Mouse (Mus musculus): ENCODE results near the gene Abhd14a.

Abhd14a gene

DNA sequence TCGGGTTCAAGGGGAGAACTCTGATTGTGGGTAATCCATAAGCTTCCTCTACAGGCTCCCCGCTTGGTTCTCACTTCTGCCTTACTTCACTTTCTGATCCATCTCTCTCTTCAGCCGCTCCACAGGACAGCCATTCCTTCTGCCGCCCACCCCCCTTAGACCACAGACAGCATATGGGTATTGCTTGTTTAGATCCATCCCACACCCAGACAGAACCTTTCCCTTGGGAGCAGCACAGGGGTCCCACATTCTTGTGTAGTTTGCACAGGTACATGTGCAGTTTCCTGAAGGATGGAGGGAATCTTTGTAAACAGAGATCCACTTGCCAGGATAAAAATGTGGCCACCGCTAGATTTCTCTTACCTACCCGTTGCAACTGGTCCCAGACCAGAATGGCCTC, 4.9 kb upstream of the Abhd14a start:
- DNase-seq (ENCODE audit: low spot score): no peak

DNA sequence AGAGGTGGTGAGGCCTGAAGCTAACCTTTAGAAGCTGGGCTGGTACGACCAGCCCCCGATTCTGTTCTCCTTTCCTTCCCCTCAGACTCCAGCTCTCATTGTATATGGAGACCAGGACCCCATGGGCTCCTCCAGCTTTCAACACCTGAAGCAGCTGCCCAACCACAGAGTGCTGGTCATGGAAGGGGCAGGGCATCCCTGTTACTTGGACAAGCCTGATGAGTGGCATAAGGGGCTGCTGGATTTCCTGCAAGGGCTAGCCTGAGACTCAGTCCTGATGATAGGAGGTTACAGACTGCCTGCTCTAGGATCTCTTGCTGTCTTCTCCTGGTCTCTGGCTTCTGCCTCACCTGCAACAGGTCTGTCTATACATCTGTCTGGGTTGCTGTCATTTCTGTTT, 4.4 kb upstream of the Abhd14a start:
- no peak for DNase-seq (ENCODE audit: low spot score)

DNA sequence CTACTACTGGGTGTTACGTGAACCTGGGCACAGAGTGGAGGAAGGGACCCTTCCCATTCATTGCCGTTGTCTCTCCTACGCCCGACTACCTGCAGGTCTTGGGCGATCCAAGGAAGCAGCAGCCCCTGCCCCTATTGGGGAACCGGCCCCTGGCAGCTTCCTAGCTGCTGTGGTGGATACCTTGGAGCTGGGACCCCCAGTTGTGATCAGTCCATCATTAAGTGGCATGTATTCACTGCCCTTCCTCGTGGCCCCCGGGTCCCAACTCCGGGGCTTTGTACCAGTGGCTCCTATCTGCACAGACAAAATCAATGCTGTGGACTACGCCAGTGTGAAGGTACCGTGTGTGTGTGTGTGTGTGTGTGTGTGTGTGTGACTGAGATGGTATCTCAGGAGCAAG, 3.8 kb upstream of the Abhd14a start:
- DNase-seq (ENCODE audit: low spot score): no peak

DNA sequence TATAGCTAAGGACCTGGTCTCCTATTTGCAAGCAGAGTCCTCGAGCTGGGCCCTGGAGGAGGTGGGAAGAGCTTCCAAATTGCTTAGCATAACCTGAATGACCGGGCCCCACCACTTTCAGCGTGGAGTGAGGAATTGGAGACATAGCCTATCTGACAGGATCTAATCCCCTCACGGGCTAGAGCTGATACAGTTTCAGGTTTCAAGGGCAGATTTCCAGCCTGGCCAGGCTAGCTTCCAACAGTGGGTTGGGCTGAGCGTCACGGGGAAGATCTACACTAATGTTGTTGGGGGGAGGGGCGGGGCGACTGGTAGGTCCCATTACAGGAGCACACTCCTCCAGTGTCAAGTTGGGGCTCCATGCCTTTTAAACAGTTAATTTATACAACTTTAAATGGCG, 3.2 kb upstream of the Abhd14a start:
- peak; percentile 63 for DNase-seq (ENCODE audit: low spot score)

DNA sequence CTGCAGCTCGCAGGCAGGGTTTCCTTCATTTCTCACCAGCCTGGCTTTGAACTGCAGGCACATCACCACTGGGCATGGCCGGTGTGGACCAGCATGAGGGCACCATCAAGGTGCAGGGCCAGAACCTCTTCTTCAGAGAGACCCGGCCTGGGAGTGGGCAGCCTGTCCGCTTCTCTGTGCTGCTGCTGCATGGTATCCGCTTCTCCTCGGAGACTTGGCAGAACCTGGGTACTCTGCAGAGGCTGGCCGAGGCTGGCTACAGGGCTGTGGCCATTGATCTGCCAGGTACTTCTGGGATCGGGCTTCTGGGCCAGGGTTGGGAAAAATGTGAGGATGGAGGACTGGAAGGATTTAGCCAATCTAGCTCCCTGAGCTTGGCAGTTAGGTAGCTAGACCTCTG, 2.5 kb upstream of the Abhd14a start:
- DNase-seq (ENCODE audit: low spot score): no peak

DNA sequence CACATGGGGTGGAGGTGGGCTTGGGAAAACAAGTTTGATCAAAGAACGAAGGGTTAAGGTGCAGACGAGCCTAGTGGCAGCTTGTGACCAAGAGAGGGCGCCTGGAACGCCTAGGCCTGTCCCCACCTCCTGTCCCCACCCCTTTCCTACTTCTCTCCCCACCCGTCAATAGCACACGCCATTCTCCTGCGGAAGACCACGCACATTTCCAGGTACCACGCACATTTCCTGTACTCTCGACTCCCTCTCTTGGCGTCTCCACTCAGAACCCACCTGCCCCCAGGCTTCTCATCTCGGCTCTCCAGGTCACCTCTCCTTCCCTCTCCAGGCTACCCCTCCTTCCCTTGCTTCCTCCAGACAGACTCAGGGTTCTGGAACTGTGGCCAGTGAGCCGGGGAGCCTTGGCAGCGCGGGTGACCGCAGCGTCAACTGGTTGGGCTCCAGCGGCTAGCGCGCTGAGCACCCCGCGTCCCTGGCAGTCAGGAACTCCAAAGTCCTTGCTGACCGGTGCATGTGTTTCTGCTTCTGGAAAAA, 1.1 kb upstream of the Abhd14a start:
- peak; percentile 77 for DNase-seq (ENCODE audit: low spot score)

DNA sequence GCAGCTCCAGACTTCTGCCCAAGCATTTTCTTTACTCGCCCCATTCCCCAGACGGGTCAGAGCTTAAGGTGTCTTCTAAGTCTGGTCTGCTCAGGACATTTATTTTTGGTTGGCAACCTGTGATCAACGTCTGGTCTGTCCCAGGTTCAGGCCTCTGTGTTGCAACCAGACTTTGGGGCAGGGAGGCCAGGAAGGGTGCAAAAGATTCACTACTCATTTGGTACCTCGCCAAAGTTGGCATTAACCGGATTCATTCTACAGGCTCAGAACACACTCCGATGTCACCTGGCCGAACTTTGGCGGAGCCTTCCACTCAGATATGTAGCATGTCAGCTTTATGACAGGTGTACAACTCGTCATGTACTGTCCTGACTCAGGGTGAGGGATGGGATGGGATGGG, 473 bp upstream of the Abhd14a start:
- DNase-seq (ENCODE audit: low spot score): no peak

DNA sequence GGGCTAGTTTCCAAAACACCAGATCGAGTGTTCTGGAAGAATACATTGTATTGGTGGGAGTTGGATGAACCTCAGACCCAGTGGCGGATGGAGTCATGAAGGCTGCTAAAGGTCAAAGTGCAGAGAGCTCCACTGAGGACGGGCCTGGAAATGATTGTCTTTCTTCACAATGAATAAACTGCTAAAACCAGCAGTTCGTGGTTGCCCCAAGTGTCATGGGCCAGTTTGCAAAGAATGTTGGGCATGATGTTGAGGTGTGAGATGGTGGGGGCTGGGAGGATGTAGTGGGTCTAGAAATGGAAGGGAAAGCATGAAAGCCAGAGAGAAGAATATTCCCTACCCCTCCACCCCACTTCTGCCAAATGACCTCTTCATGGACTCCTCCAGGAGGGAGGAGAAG, 2.6 kb downstream of the Abhd14a start:
- DNase-seq (ENCODE audit: low spot score): no peak

DNA sequence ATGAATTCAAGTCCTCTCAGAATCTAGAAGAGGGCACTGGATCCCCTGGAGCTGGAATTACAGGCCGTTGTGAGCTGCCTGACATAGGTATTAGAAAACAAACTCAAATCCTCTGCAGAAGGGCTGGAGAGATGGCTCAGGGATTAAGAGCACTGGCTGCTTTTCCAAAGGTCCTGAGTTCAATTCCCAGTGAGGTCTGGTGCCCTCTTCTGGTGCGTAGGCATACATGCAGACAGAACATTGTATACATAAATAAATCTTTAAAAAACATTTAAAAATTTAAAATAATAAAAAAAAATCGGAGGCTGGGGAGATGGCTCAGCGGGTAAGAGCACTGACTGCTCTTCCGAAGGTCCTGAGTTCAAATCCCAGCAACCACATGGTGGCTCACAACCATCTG, 4.8 kb downstream of the Abhd14a start:
- DNase-seq (ENCODE audit: low spot score): no peak

DNA sequence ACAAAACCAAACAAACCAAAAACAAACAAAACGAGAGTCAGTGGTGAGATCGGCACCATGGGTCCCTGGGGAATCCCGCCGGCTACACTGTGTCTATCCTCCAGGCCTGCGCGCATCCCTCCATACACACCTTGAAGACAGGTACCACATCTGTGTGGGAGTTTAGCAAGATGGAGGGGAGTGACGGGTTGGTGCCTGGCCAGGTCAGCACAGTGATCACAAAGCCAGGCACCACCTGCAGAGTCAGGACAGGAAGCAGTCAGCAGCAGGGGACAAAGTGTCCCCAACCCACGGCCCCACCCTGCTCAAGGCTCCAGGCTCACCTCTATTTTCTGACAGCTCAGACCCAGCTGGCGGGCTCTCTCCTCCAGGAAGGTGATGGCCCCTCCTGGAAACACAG, 10.9 kb downstream of the Abhd14a start:
- DNase-seq (ENCODE audit: low spot score): no peak

DNA sequence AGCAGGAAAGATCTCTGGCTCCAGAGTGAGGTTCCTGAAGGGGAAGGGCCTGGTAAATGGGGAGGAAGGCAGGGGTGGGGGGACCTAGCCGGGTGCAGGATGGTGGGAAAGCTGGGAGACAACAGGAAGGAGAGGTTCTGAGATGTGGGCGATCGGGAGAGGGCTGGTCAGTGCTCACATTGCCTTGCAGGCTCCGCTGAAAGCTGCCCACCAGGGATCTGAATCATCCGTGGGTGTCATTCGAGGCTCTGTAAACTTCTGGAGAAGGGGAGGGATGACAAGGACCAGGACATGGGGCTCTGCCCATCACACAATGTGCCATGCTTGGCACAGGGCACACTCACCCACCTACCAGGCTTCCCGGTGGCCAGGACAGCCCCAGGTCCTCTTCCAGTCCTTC, 14.1 kb downstream of the Abhd14a start:
- DNase-seq (ENCODE audit: low spot score): no peak

DNA sequence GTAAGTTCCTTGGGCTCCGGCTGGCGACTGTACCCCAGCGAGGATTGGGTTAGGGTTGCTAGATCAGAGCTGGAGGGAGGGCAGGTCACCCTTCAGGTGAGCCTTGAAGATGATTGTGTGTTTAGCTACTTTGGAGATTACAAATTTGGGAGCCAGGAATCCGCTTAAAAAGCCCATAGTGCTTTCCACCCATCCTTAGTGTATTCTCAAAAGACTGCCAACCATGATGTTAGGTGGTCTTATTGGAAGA, 17.5 kb downstream of the Abhd14a start:
- no peak for DNase-seq (ENCODE audit: low spot score)

DNA sequence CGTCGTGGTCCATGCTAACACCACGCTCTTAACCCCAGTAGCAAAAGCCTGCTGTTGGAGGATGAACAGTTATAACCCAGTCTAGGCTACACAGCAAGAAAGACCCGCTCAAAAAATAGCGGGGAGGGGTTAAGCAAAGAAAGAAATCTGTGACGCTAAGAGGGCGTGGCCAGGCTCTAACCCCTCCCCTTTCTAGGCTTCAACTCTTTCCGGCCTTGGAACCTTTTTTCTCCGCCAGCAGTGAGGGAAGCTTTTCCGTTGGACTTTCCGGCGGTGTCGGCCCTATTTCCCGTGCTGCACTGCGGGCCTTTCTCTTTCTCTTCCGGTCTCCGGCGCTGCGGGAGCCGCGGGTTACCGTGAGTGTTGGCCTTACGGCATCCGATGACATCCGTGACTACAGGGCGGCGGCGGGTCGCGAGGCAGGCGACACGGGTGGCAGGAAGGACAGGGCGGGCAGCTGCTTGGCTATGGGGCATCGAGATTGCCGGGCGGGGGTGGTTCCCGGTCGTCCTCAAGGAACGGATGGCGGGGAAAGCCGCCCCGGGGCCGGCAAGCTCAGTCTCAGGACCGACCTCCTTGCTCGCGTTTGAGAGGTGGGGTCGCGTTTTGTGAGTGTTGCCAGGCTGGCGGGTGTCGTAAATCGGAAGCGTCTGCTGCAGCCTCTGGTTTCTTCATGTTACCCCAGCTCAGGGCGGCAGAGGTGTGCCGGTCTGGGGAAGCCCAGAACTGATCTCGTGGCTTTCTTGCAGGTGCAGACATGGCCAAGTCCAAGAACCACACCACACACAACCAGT, 18.1 kb downstream of the Abhd14a start, which contains the start of gene Rpl29:
TSS of gene Rpl29 (plus strand) at position 234 of the 794 bp plus-strand sequence.
- peak; percentile 94 for DNase-seq (ENCODE audit: low spot score)

DNA sequence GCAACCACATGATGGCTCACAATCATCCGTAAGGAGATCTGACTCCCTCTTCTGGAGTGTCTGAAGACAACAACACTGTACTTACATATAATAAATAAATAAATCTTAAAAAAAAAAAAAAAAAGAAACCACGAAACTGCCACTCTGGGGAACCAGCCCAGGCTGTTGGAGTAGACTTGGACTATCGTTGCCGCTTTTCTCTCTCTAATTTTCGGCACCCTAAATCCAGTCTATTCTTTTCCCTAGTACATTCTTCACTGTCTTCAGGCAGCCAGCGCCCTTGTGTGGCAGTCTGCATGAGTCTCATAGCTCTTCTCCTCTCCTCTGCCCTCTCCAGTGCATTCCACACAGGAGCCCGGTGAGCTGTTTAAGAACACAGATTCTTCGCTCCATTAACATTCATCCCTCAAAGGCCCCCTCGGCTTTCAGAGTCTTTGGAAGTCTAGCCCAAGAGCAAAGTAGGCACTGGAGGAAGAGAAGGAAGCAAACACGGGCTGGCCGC, 18.7 kb downstream of the Abhd14a start:
- no peak for DNase-seq (ENCODE audit: low spot score)

DNA sequence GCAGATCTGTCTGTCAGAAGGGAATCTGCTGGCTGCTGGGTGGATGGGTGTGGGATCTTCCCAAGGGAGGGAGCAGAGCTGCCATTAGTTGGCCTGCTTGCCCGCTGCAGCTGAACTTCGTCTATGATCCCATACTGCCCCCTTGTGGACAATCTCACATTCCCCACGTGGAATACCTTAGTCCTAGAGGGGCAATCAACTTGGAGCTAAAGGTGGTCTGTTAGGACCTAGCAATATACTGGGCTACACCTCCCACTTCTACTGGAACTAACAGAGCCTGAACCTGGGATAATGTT, 25.7 kb downstream of the Abhd14a start:
- DNase-seq (ENCODE audit: low spot score): peak; percentile 74

DNA sequence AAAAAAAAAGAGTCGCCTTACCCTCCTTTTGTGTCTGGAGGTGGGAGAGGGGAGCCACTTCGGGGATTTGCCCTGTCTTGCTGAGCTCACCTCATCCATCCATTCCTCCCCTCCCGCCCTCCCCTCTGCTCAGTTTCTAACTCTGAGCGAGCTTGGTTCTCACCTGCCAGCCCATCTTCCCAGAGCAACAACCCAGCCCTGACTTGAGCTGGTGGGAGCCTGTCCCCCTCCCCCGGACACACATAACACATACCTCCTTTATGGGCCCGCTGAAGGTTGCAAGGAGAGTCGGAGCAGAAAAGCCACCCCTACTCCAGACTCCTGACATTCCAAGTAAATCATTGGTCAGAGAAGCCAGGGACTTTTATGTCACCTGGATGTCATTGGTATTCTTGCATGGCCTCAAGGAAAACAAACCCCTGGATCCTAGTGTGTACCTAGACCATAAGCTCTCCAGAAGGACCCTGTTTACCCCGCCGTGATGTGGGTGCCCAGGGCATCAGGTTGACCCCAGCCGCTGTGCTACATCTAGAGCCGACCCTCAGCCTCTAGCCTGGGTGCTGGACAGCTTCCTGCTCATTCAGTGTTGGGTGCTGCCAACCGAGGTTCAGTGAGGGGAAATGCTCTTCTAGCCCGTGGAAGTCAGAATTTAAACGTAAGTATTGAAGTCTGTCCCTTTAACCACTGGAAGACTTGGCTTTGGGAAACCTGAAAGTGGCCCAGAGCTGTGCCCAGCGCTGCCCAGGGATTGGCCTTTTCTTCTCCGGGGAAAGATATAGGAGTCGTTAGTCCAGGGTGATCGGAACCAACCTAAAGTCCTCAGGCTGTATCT, 26.2 kb downstream of the Abhd14a start:
- no peak for DNase-seq (ENCODE audit: low spot score)

DNA sequence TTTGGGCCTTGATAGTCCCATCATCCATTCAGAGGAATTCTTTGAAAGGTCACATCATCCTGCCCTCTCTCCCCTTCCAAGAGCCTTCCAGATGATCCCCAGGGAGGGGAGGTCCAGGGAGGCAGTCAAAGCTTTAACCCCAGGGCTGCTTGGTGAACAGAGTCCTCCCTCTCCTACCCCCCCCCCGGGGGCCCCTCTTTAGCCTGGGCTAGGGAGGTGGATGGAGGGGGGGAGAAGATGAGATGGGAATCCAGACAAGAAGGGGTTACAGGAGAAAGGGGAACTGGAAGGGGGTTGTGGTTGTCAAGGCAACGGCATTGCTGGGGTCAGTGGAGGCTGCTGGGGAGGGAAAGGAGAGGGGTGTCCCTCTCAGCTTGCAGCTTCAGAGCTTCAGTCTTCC, 26.9 kb downstream of the Abhd14a start:
- no peak for DNase-seq (ENCODE audit: low spot score)

DNA sequence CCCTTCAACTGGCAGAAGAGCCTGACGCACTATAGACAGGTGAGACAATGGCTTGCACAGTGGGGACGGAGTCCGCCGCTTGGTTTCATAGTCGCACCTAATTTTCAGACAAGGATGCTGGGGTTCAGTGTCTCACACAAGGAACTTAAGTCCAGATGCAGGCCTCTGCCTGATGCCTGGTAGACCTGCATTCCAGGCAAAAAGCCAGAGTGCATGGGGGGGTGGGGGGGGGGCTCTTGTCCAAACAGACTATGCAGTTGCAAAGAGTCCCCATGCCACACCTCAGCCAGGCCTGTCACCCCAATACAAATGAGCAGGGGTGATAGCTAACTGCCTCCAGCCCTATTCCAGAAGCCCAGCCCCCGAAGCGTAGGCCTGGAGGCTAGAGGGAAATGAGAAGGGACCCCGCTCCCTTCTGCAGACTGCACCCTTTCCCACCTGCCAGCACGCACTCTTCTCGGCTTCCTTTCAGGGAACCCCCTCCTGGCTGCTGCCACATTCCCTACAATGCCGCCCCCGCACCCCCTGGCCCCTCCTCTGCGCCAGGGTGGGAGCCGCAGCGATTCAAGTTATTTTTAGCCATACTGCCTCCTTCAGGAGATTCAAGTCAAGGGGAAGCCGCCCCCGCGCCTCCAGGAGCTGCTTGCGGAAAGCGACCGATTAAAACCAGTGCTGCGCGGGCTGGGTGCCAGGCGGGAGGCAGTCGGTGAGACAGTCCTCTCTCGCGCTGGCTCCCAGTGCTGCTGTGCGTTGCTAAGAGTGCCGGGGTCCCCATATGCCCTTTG, 29.4 kb downstream of the Abhd14a start:
- DNase-seq (ENCODE audit: low spot score): peak; percentile 84

DNA sequence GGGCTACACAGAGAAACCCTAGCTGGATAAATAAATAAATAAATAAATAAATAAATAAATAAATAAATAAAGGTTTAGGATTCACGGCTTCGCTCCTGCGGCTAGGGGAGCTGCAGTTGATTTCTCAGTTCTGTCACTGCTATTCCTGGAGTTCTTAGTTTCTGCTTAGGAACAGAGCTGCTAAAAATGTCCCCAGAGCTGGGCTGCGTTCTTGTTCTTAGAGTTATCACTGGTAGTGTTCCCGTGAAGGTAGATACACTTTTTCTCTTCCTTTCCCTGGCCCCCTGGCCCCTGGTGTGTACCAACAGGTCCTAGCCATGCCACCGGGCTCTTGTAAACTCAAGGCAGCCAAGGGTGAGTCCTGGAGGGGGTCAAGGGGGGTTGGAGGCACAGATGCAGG, 30.7 kb downstream of the Abhd14a start:
- DNase-seq (ENCODE audit: low spot score): no peak

DNA sequence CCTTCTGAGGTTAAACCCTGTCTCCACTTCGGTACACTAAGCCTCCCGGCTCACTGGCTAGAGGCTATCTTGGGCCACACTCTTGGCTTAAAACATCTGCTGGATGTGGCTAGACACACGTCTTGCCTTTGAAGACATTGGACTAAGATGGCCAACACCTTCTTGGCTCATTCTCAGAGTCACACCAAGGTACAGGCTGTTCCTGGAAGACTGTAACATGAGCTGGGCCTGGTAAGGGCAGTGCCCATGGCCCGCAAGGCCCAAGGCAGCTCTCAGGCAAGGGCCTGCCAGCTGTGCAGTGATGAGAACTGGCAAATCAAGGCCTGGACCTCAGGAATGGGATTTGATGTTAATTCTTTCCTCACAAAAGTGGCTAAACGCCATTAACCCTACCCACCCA, 33.9 kb downstream of the Abhd14a start:
- DNase-seq (ENCODE audit: low spot score): no peak

DNA sequence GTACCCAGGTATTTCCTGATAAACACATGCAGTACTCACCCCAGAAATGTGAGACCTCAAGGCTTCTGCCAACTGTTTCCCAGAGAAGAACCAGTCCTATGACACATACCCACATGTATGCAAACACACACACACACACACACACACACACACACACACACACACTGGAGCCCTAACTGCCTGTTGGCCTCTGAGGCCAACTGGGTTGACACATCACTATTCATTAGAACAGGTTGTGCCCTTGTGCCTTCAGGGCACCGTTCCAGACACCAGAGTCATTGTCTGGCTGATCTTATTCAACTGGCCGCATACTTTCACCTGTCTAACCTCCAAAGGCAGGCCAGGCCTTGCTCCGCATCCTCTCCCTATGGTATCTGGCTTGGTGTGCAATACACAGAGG, 35.3 kb downstream of the Abhd14a start:
- no peak for DNase-seq (ENCODE audit: low spot score)

DNA sequence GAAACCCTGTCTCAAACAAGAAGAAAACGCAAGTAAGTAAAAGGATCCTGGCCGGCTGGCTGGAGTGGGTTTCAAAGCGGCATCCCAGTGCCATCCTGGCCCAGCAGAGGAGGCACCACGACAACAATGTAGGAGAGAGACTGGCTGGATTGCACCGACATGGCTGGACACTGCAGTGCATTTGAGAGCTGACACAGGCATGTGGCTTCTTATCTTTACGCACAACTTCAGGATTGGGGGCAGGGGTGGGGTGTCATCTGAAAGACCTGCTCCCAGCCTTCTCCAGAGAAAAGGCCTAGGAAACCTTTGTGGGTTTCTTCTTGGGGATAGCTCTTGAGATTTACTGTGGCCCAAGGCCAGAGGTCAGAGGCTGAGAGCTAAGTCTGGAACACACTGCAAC, 35.7 kb downstream of the Abhd14a start:
- no peak for DNase-seq (ENCODE audit: low spot score)

DNA sequence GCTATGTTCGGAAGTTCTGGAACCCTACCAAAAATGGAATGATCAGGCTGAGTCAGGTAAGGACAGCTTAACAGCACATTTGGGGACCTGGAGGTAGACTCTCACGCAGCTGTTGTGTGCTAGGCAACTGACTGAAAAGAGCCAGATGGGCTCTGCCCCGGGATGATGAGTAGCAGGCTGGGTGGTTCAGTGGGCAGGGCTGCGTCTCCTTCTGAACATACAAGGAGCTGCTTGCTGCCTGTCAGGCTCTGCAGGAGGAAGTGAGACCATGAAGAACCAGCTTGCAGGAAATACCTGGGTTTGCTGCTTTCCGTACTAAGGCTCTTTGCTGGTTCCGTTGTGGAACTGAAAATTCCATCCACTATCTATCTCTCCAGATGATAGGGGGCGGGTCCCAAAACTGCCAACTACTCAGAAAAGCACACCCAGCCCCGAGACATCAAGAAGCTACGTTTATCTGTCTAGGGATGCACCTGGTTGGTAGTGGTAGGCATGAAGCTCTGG, 36.3 kb downstream of the Abhd14a start:
- no peak for DNase-seq (ENCODE audit: low spot score)

Data from ovary, postnatal 36 days (tissue).